Mouse (Mus musculus) hindbrain, embryonic 12.5 days (tissue): ENCODE measurements around the gene Gm32687. TPM values are rescaled to one million over a fixed set of nuclear protein-coding genes. Genes with fewer than 3 reads are reported as not detected.
"Not testable (repeated sequence)": the region's sequence is repeated elsewhere in the genome, so short reads cannot be mapped to it uniquely, and the experiment has no call there.

Source experiments
- ATAC-seq: fragments of 200-750 bp; cut with Nextera tagmentation; 2 replicates; pipeline ENCODE4 v1.8.0; 2017; ENCODE audit warnings: moderate TSS enrichment; ENCODE audit not compliant: low FRiP score
- H3K27ac ChIP-seq: fragments of 300-500 bp; sonication (generic); 2 replicates; pipeline ENCODE4 v1.5.1; 2016; ENCODE audit warnings: mild to moderate bottlenecking
- H3K27me3 ChIP-seq: fragments of 300-500 bp; sonication (generic); 2 replicates; pipeline ENCODE4 v1.6.1; 2016; ENCODE audit warnings: mild to moderate bottlenecking
- H3K36me3 ChIP-seq: fragments of 300-500 bp; sonication (generic); 2 replicates; pipeline ENCODE4 v1.6.1; 2016; ENCODE audit warnings: mild to moderate bottlenecking
- H3K4me1 ChIP-seq: fragments of 300-500 bp; sonication (generic); 2 replicates; pipeline ENCODE4 v1.6.1; 2016
- H3K4me2 ChIP-seq: fragments of 300-500 bp; sonication (generic); replicated peaks from 2 replicates; pipeline ENCODE4 v1.6.1; 2016; ENCODE audit warnings: mild to moderate bottlenecking
- H3K4me3 ChIP-seq: fragments of 300-500 bp; sonication (generic); 2 replicates; pipeline ENCODE4 v1.5.1; 2016; ENCODE audit warnings: mild to moderate bottlenecking
- H3K9ac ChIP-seq: fragments of 300-500 bp; sonication (generic); 2 replicates; pipeline ENCODE4 v1.6.1; 2016; ENCODE audit warnings: mild to moderate bottlenecking, moderate library complexity
- H3K9me3 ChIP-seq: fragments of 300-500 bp; sonication (generic); replicated peaks from 2 replicates; pipeline ENCODE4 v1.6.1; 2016; ENCODE audit warnings: mild to moderate bottlenecking
- WGBS: fragments of 180-500 bp; shearing (Covaris S2); methylation state at CpG from one replicate; pipeline ENCODE4 v1.1.7; 2016; 5-methylcytosine and 5-hydroxymethylcytosine counted together
- polyA plus RNA-seq: library from polyadenylated mRNA; unstranded; fragments of >200 nt; fragmentation: Nextera tagmentation; extraction: Ambion mirVana; gene quantifications from 2 replicates; pipeline ENCODE4 v1.2.1, GENCODE M21; 2016

The Gm32687 gene
- 10.2 and 13.7 TPM in 2 replicates for polyA plus RNA-seq

DNA sequence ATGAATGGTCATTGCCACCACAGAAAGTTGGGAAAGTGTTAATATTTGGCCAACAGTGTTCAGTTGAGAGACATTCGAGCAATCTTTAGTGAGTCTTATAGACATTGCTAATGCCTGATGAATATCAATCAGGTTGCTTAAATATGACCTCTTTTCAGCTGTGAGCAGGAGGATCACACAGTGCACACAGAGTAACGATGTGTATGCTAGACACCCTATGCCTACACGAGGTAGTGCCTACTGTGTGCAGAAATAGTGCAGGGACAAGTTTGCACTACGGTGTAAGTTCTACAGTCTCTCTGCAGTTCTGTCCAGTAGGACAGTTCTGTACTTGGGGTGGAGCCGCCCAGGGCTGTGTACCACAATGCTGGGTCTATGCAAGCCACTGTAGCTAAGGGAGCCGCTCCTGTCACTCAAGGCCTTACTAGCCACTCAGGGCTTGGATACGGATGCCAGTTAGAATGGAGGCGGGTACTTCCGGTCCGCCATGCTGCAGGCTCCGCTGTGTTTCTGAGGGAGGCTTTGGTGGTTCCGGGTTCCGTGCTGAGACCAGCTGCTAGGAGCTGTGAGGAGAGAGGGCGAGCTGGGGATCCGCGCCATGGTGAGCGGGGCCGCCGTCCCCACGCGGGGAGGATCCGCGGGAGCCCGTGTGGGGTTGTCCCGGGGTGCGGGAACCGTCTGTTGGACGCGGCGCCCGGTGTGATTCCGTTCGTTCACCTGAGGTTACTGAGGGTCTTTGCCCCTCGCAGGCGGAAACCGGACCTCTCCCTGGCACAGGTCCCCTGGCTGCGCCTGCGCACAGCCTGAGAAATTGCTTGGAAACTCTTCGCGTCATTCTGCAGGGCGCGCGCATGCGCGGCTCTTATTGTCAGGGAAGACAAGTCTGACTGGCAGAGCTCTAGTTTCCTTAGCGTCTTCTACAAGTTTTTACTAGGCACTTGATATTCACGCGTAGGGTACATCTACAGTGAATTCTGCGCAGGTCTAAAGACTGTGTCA lies at the start of gene Gm32687:
Gene Gm32687, plus strand, starts transcription at position 526 of the 999 bp plus-strand sequence.
- not testable (repeated sequence) for H3K4me3 ChIP-seq, H3K4me1 ChIP-seq, H3K27me3 ChIP-seq, H3K9ac ChIP-seq, H3K27ac ChIP-seq, H3K9me3 ChIP-seq, H3K4me2 ChIP-seq, H3K36me3 ChIP-seq
- WGBS = 23% methylated on average over 5 of the region's 49 CpGs
- ATAC-seq = peak; percentile 100

DNA sequence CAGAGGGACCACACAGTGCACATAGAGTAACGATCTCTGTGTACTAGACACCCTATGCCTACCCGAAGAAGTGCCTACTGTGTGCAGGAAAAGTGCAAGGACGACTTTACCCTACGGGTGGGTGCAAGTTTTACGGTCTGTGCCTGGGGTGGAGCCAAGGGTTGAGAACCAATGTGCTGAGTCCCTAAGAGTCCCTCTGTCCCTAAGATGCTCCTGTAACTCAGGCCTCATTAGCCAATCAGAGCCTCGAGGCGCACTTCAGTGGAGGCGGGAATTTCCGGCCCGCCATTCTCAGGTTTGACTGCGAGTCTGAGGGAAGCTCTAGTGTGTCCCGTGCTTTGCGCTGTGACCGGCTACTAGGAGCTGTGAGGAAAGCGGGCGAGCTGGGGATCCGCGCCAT lies 17.5 kb upstream of the Gm32687 start:
- not testable (repeated sequence) for ATAC-seq, H3K4me3 ChIP-seq, H3K9ac ChIP-seq, H3K36me3 ChIP-seq, H3K27ac ChIP-seq, H3K9me3 ChIP-seq, H3K4me2 ChIP-seq, H3K4me1 ChIP-seq, H3K27me3 ChIP-seq
- no CpG with 5 or more reads among the region's 18 CpGs for WGBS

DNA sequence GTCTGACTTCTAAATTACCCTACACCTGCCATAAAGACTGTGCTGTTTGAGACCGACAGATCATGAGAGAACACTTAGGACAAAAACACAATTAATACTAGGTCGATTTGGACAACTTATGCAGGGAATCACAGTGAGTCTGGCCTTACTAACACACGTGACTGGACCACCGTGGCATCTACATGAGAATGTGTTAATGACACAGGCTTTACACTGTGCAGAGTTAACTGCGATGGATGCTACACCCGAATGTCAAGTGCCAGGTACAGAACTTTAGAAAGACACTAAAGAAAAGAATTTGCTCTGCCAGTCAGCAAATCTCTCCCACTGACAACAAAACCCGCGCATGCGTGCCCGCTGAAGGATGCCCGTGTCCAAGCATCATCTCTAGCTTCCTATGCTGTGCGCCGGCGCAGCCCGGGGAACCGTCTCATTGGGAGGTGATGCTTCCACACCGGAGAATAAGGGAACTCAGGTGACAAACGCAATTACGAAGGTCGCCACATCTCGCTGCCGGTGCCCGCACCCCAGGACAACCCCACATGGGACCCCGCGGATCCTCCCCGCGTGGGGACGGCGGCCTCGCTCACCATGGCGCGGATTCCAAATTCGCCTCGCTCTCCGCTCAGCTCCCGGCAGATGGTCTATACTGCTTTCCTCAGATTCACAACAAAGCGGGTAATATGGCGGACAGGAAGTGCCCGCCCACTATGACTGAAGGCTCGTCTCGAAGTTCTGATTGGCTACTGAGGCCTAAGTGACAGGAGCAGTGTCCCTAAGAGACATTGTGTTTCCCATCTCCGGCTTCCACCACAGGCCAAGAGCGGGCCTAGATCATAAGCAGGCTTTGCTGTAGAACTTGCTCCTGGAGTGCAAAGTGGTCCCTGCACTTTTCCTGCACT lies 66.4 kb downstream of the Gm32687 start, which contains the start of gene Zfp781:
Gene Zfp781, minus strand, starts transcription at position 639 of the 902 bp plus-strand sequence.
- WGBS = no CpG with 5 or more reads among the region's 43 CpGs
- H3K4me3 ChIP-seq = not testable (repeated sequence)

More for the DNA sequence above, 66.4 kb downstream of the Gm32687 start, which contains the start of gene Zfp781:
- H3K9me3 ChIP-seq, H3K9ac ChIP-seq, H3K36me3 ChIP-seq, H3K4me1 ChIP-seq, H3K27me3 ChIP-seq, H3K4me2 ChIP-seq, H3K27ac ChIP-seq: not testable (repeated sequence)
- peak; percentile 99 for ATAC-seq

Other genes starting within 250 kb of the Gm32687 start
- 52.7 and 55.5 TPM in 2 replicates for gene Sirt6, start 236.1 kb upstream of the Gm32687 start, polyA plus RNA-seq
- gene Ankrd24, start 235.4 kb upstream of the Gm32687 start, polyA plus RNA-seq = 8.6 and 10.5 TPM in 2 replicates
- 5.2 and 5.6 TPM in 2 replicates for gene Gm10778, start 214.9 kb upstream of the Gm32687 start, polyA plus RNA-seq
- 18.2 and 25.2 TPM in 2 replicates for gene Zfp433, start 159.1 kb upstream of the Gm32687 start, polyA plus RNA-seq
- 15.0 and 17.2 TPM in 2 replicates for gene Gm3055, start 92.8 kb upstream of the Gm32687 start, polyA plus RNA-seq
- 2.3 and 2.9 TPM in 2 replicates for gene Gm4767, start 51.7 kb upstream of the Gm32687 start, polyA plus RNA-seq
- 3.6 and 6.6 TPM in 2 replicates for gene Zfp781, start 66.5 kb downstream of the Gm32687 start, polyA plus RNA-seq
- 13.1 and 15.3 TPM in 2 replicates for gene Zfp873, start 184.2 kb downstream of the Gm32687 start, polyA plus RNA-seq
- gene BC024063, start 219.4 kb downstream of the Gm32687 start, polyA plus RNA-seq = 6.8 and 7.3 TPM in 2 replicates